Mouse (Mus musculus) liver, embryonic 14.5 days (tissue): ENCODE measurements around the gene Eme2. TPM values are rescaled to one million over a fixed set of nuclear protein-coding genes. Genes with fewer than 3 reads are reported as not detected.

Source experiments
- ATAC-seq: fragments of 200-750 bp; cut with Nextera tagmentation; 2 replicates; pipeline ENCODE4 v1.8.0; 2017; ENCODE audit warnings: moderate number of reproducible peaks, mild to moderate bottlenecking, moderate library complexity; ENCODE audit not compliant: insufficient read depth
- DNase-seq, 3 experiments: peaks; one replicate each; pipeline ENCODE4 v3.0.0-alpha.2; 2012 to 2013; ENCODE audit warnings: low read depth in 3 of 3, low spot score in 3 of 3
- H3K27ac ChIP-seq: fragments of 300-500 bp; sonication (generic); 2 replicates; pipeline ENCODE4 v1.5.1; 2014; ENCODE audit warnings: moderate library complexity, mild to moderate bottlenecking, control low read depth, inconsistent platforms
- H3K27me3 ChIP-seq: fragments of 300-500 bp; sonication (generic); 2 replicates; pipeline ENCODE4 v1.6.1; 2014; ENCODE audit warnings: mild to moderate bottlenecking, low read length, moderate library complexity; ENCODE audit not compliant: control insufficient read depth, insufficient read depth
- H3K36me3 ChIP-seq: fragments of 300-500 bp; sonication (generic); replicated peaks from 2 replicates; pipeline ENCODE4 v1.6.1; 2014; ENCODE audit warnings: low read depth; ENCODE audit not compliant: control insufficient read depth, insufficient read depth
- H3K4me1 ChIP-seq, 2 experiments: fragments of 200-500 bp in 1 of 2; fragments of 300-500 bp in 1 of 2; sonication (generic) in 1 of 2; replicated peaks; 2 replicates each; pipeline ENCODE4 v1.6.1; 2012 to 2014; ENCODE audit warnings: antibody characterized with exemption in 1 of 2, inconsistent platforms in 1 of 2, low read length in 1 of 2; ENCODE audit not compliant: control insufficient read depth in 2 of 2, insufficient read depth in 2 of 2
- H3K4me2 ChIP-seq: fragments of 300-500 bp; sonication (generic); 2 replicates; pipeline ENCODE4 v1.6.1; 2014; ENCODE audit warnings: low read depth, mild to moderate bottlenecking, control low read depth, moderate library complexity
- H3K4me3 ChIP-seq, 2 experiments: fragments of 200-500 bp in 1 of 2; fragments of 300-500 bp in 1 of 2; sonication (generic) in 1 of 2; 2 replicates each; pipeline ENCODE4 v1.5.1; 2012 to 2014; ENCODE audit warnings: low read depth in 2 of 2, low read length in 2 of 2, mild to moderate bottlenecking in 2 of 2, control low read depth in 1 of 2, inconsistent platforms in 1 of 2, moderate library complexity in 1 of 2; ENCODE audit not compliant: insufficient read depth in 1 of 2
- H3K9ac ChIP-seq: fragments of 300-500 bp; sonication (generic); replicated peaks from 2 replicates; pipeline ENCODE4 v1.6.1; 2014; ENCODE audit warnings: mild to moderate bottlenecking, control low read depth, moderate library complexity
- H3K9me3 ChIP-seq: fragments of 300-500 bp; sonication (generic); 2 replicates; pipeline ENCODE4 v1.6.1; 2016; ENCODE audit warnings: low read length, mixed read lengths; ENCODE audit not compliant: control insufficient read depth
- CTCF ChIP-seq: IDR thresholded peaks from 2 replicates; pipeline ENCODE4 v1.5.1; 2016; ENCODE audit warnings: antibody characterized with exemption, low read depth, control low read depth
- EP300 ChIP-seq: IDR thresholded peaks from 2 replicates; pipeline ENCODE4 v1.6.1; 2016; ENCODE audit warnings: antibody characterized with exemption, low read depth
- WGBS: fragments of 180-500 bp; shearing (Covaris S2); extraction: QIAGEN DNeasy Blood & Tissue Kit; methylation state at CpG from one replicate; pipeline ENCODE4 v1.1.7; 2014; ENCODE audit not compliant: insufficient replicate concordance; 5-methylcytosine and 5-hydroxymethylcytosine counted together
- polyA plus RNA-seq, 2 experiments: library from polyadenylated mRNA; depleted of rRNA in 1 of 2; stranded (reverse) in 1 of 2; unstranded in 1 of 2; fragments of >200 nt; fragmentation: Nextera tagmentation in 1 of 2; extraction: Ambion mirVana in 1 of 2; gene quantifications; 2 replicates each; pipeline versions ENCODE4 v1.2.1 to v1.2.3; 2012 to 2014

Eme2 gene
- polyA plus RNA-seq, 2 experiments, result 7.4 to 9.4 TPM

GRCm38 (mm10) chr17:24878531-24878930, 16.4 kb downstream of the Eme2 start:
- whole genome bisulfite sequencing, result 65% methylated on average over 8 of the region's 8 CpGs
- Histone ChIP-seq H3K9ac (no peak overlapping the region), H3K9me3 (no peaks in the 10 kb centered on the region), H3K27me3 (no peaks in the 10 kb centered on the region), H3K27ac (no peak overlapping the region), H3K36me3 (peaks cover 10% of the 10 kb centered on the region), H3K4me3 (no peak overlapping the region), H3K4me2 (peak overlapping the region; percentile 13; the same call in 1 of the 2 replicates), H3K4me1 (no peaks in the 10 kb centered on the region)
- no peak for TF ChIP-seq CTCF
- TF ChIP-seq EP300, result no peak
- ATAC-seq (no peak), DNase-seq (no peak)

- Histone ChIP-seq H3K4me1 (no peaks in the 10 kb centered on the region), H3K27me3 (no peaks in the 10 kb centered on the region), H3K9me3 (no peaks in the 10 kb centered on the region), H3K4me2 (peak overlapping the region; percentile 42), H3K36me3 (peaks cover 7% of the 10 kb centered on the region), H3K27ac (no peak overlapping the region), H3K4me3 (no peak overlapping the region), H3K9ac (no peak overlapping the region)
- TF ChIP-seq EP300, result no peak
- no peak for TF ChIP-seq CTCF
- WGBS, result 56% methylated on average over 5 of the region's 5 CpGs
- DNase-seq (no peak), ATAC-seq (peak; percentile 43; the same call in 1 of the 2 replicates)
Measured at GRCm38 (mm10) chr17:24878117-24878397, 16.8 kb downstream of the Eme2 start.

DNA sequence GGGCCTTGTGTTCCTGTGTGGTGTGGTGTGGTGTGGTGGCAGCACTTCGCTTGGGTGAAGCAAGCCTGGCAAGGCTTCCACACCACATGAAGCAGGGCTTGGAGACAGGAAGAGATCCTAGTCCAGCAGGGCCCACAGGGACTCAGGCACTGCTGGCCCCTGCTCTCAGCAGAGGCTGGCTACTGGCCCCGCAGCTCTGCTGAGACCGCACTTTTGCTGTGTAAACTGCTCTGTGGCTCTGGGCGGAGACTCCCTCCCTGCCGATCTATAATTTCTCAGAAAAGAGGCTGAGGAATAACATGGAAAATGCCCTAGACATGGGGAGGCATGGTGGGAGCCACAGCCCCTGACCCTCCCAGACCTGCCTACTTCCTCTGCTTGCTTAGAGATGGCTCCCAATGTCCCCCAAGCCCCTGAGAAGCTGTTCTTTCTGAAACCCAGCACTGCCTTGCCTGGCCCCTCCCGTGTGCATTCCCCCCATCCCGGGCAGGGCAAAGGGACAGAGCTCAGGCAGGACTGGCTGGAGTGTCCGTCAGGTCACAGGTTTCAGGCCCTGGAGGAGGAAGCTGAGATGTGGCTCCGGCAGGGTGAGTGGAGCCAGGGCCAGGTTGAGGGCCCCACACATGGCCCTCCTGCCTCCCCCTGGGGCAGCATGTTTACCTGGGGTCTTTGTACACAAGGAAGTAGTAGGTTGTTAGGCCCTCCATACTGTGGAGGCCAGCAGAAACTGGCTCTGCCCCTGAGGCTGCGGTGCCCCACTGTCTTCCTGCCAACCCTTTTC, 17.4 kb downstream of the Eme2 start:
- H3K4me1 ChIP-seq, result no peaks in the 10 kb centered on the region
- H3K4me3 ChIP-seq, result no peak overlapping the region
- DNase-seq, result no peak
- peak; percentile 48 for ATAC-seq
- peak overlapping the region; percentile 42 for H3K4me2 ChIP-seq
- 0 out of 2 replicates have a peak overlapping the region, but pooled peaks have one; percentile 8 for H3K27ac ChIP-seq
- no peaks in the 10 kb centered on the region for H3K27me3 ChIP-seq
- WGBS, result 58% methylated on average over 10 of the region's 10 CpGs
- peaks cover 1% of the 10 kb centered on the region for H3K36me3 ChIP-seq
- TF ChIP-seq CTCF, result no peak
- no peak for TF ChIP-seq EP300
- H3K9me3 ChIP-seq, result no peaks in the 10 kb centered on the region
- H3K9ac ChIP-seq, result no peak overlapping the region

GRCm38 (mm10) chr17:24874989-24875388, 19.9 kb downstream of the Eme2 start:
- Histone ChIP-seq H3K9me3 (no peaks in the 10 kb centered on the region), H3K4me2 (no peak overlapping the region), H3K27me3 (no peaks in the 10 kb centered on the region), H3K36me3 (no peaks in the 10 kb centered on the region), H3K9ac (no peak overlapping the region), H3K4me1 (no peaks in the 10 kb centered on the region), H3K27ac (no peak overlapping the region), H3K4me3 (no peak overlapping the region)
- WGBS, result 62% methylated on average over 8 of the region's 8 CpGs
- DNase-seq, result no peak
- TF ChIP-seq EP300 (no peak), CTCF (no peak)
- ATAC-seq, result no peak

DNA sequence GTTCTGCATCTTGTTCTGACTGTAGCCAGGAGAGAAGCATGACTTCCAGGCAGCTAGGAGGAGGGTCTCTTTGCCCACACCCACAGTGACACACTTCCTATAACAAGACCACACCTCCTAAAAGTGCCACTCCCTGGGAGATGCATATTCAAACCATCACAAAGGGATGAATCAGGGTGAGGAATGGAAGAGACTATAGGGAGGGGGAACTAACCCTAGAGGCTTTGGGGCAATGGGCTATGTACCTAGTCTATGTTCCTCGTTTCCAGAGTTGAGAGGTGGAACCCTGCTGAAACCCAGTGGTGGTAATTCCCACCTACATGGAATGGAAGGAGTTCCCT, 20.5 kb downstream of the Eme2 start:
- Histone ChIP-seq H3K27me3 (no peaks in the 10 kb centered on the region), H3K36me3 (no peaks in the 10 kb centered on the region), H3K27ac (no peak overlapping the region), H3K4me1 (no peaks in the 10 kb centered on the region), H3K9ac (no peak overlapping the region), H3K4me3 (no peak overlapping the region), H3K4me2 (no peak overlapping the region), H3K9me3 (no peaks in the 10 kb centered on the region)
- 32% methylated on average over 1 of the region's 1 CpGs for WGBS
- no peak for DNase-seq
- TF ChIP-seq CTCF, result no peak
- TF ChIP-seq EP300, result no peak
- ATAC-seq, result no peak
